In the genomic region with DNA sequence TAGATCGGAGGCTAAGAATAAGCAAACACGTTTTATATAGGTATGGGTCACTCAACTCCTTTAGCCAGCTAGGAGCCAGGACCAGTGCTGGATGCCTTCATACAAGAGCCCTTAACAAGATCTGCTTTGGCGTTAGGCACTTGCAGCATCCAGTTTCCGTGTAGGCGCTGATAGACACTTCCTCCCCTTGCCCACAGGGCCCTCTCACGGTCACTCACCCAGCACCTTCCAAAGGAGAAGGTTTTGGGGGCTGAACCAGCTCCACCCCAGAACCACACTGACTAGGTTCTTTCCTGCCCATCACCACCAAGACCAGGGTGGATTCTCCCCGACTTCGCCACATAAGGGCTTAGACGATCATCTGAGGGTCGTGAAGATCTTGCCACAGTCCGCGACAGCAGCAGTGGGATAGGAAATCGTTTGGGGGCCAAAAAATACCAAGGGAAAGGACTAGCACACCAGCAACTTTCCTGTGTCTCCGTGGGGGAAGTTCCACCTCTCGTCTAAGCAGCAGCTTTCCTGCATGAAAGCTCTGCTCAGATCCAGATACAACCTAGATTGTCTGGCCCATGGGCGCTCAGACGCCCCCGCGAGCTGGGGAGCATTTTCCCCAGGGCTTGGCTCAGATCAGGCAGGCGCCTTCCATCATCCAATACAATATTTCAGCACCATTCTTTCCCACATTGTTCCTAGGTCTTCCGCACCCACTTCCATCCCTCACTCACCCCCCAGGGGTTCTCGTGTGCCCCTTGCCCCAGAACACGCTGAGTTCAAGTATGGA, we compare ENCODE assay signal across 7 mouse cellular contexts. TPM values are rescaled to one million over a fixed set of nuclear protein-coding genes. Genes with fewer than 3 reads are reported as not detected.
DNase-seq lines count a peak whose midpoint lies in the region; ATAC-seq and TF ChIP-seq lines count a peak whose summit lies in the region.

No protein-coding gene starts in this region.

- TF ChIP-seq CTCF in spleen, adult 2 months (IDR thresholded peaks at IDR 0.05; ENCODE audit: extremely low read depth, insufficient read depth, insufficient read length, insufficient replicate concordance), result no peak
- no peak for TF ChIP-seq CTCF in olfactory bulb, adult 2 months (IDR thresholded peaks at IDR 0.05; ENCODE audit: insufficient read depth, low read depth, low read length)

- peak overlapping the region; percentile 59 for H3K4me3 ChIP-seq in spleen, adult 2 months (ENCODE audit: extremely low read depth, insufficient read depth, insufficient read length)
- peak overlapping the region; percentile 33 for H3K4me3 ChIP-seq in forebrain, embryonic 11.5 days (ENCODE audit: low read depth, low read length)
- peak overlapping the region; percentile 47 for H3K4me3 ChIP-seq in limb, embryonic 13.5 days
- H3K4me3 ChIP-seq in olfactory bulb, adult 2 months (ENCODE audit: insufficient read depth, low read depth, low read length), result peak overlapping the region; percentile 61

- no peak for DNase-seq in spleen, adult 2 months (ENCODE audit: low read depth in 1 of 2, low spot score in 2 of 2)
- DNase-seq in spleen, adult 18-20 months, result no peak
- DNase-seq in forebrain, embryonic 11.5 days (ENCODE audit: low spot score), result no peak
- DNase-seq in cerebellum, adult 9-11 months, result no peak
- DNase-seq in thymus, postnatal 4 days, result no peak

- H3K9ac ChIP-seq in forebrain, embryonic 11.5 days (ENCODE audit: low read length), result peak overlapping the region; percentile 49
- peak overlapping the region; percentile 36 for H3K9ac ChIP-seq in limb, embryonic 13.5 days

- no peaks in the 10 kb centered on the region for H3K9me3 ChIP-seq in forebrain, embryonic 11.5 days (ENCODE audit: control insufficient read depth, low read length)
- H3K9me3 ChIP-seq in limb, embryonic 13.5 days, result no peaks in the 10 kb centered on the region

- H3K27me3 ChIP-seq in spleen, adult 2 months (ENCODE audit: control insufficient read depth, insufficient read depth, low read length), result peaks cover 6% of the 10 kb centered on the region; the same call in 1 of the 2 replicates
- peaks cover 34% of the 10 kb centered on the region for H3K27me3 ChIP-seq in forebrain, embryonic 11.5 days (ENCODE audit: control insufficient read depth, insufficient read depth, low read length)
- H3K27me3 ChIP-seq in limb, embryonic 13.5 days, result peaks cover 85% of the 10 kb centered on the region

- no peak for TF ChIP-seq POLR2A in spleen, adult 2 months (IDR thresholded peaks at IDR 0.05; ENCODE audit: low read depth, low read length)
- TF ChIP-seq POLR2A in olfactory bulb, adult 2 months (IDR thresholded peaks at IDR 0.05; ENCODE audit: insufficient read depth, low read depth, low read length), result no peak

- peak overlapping the region; percentile 97 for H3K4me2 ChIP-seq in forebrain, embryonic 11.5 days (ENCODE audit: low read depth, low read length, severe bottlenecking)
- H3K4me2 ChIP-seq in limb, embryonic 13.5 days (replicated peaks), result peak overlapping the region; percentile 82

- H3K4me1 ChIP-seq in spleen, adult 2 months (ENCODE audit: control insufficient read depth, insufficient read depth, insufficient read length), result peaks cover 20% of the 10 kb centered on the region
- H3K4me1 ChIP-seq in forebrain, embryonic 11.5 days (replicated peaks; ENCODE audit: control insufficient read depth, insufficient read depth, low read length), result peaks cover 13% of the 10 kb centered on the region
- peaks cover 23% of the 10 kb centered on the region for H3K4me1 ChIP-seq in limb, embryonic 13.5 days
- peaks cover 24% of the 10 kb centered on the region for H3K4me1 ChIP-seq in olfactory bulb, adult 2 months (ENCODE audit: control insufficient read depth, insufficient read depth, low read length)

- peak; percentile 10 for ATAC-seq in forebrain, embryonic 11.5 days (replicated peaks; ENCODE audit: low FRiP score)
- ATAC-seq in limb, embryonic 13.5 days (ENCODE audit: low FRiP score, low read depth), result no peak

- H3K36me3 ChIP-seq in spleen, adult 2 months (ENCODE audit: control insufficient read depth, insufficient read depth, low read length), result no peaks in the 10 kb centered on the region
- no peaks in the 10 kb centered on the region for H3K36me3 ChIP-seq in forebrain, embryonic 11.5 days (ENCODE audit: control insufficient read depth, insufficient read depth, low read length)
- no peaks in the 10 kb centered on the region for H3K36me3 ChIP-seq in limb, embryonic 13.5 days

- no peak overlapping the region for H3K27ac ChIP-seq in spleen, adult 2 months (ENCODE audit: insufficient read depth, low read length)
- no peak overlapping the region for H3K27ac ChIP-seq in forebrain, embryonic 11.5 days (ENCODE audit: low read depth, low read length)
- no peak overlapping the region for H3K27ac ChIP-seq in limb, embryonic 13.5 days
- peak overlapping the region; percentile 28 for H3K27ac ChIP-seq in olfactory bulb, adult 2 months (ENCODE audit: insufficient read depth, low read depth, low read length)

- 3% methylated on average over 23 of the region's 23 CpGs for WGBS in spleen, adult 2 months
- 2% methylated on average over 23 of the region's 23 CpGs for WGBS in forebrain, embryonic 11.5 days
- WGBS in limb, embryonic 13.5 days, result 3% methylated on average over 23 of the region's 23 CpGs
- 4% methylated on average over 23 of the region's 23 CpGs for WGBS in olfactory bulb, adult 2 months

RNA-seq across cellular contexts. Expression of gene Nrgn, which starts 0.8 kb away (rescaled TPM):
- polyA plus RNA-seq in spleen, adult 2 months (2012; rRNA removed), result 35.3 and 45.1 TPM in 2 replicates
- 2.7 and 3.4 TPM in 2 replicates for polyA plus RNA-seq in forebrain, embryonic 11.5 days (2014; fragmentation: Nextera tagmentation; extraction: Ambion mirVana)
- 7.9 and 8.6 TPM in 2 replicates for polyA plus RNA-seq in limb, embryonic 13.5 days (2015; fragmentation: Nextera tagmentation; extraction: Ambion mirVana)
- 523 TPM in 1 of 2 replicates, not detected in the other for polyA plus RNA-seq in olfactory bulb, adult 2 months (2012; ENCODE audit: insufficient read depth, insufficient read length, low replicate concordance, missing spikeins)

RNA-seq across cellular contexts. Expression of gene Siae, which starts 3.6 kb away (rescaled TPM):
- polyA plus RNA-seq in spleen, adult 2 months (2012; rRNA removed), result 3.5 and 3.8 TPM in 2 replicates
- polyA plus RNA-seq in forebrain, embryonic 11.5 days (2014; fragmentation: Nextera tagmentation; extraction: Ambion mirVana), result 8.0 and 8.5 TPM in 2 replicates
- polyA plus RNA-seq in limb, embryonic 13.5 days (2015; fragmentation: Nextera tagmentation; extraction: Ambion mirVana), result 6.7 and 7.8 TPM in 2 replicates
- polyA plus RNA-seq in olfactory bulb, adult 2 months (2012; ENCODE audit: insufficient read depth, insufficient read length, low replicate concordance, missing spikeins), result not detected in 2 replicates

RNA-seq across cellular contexts. Expression of gene Vsig2, which starts 12.9 kb away (rescaled TPM):
- polyA plus RNA-seq in spleen, adult 2 months (2012; rRNA removed), result 2.1 and 3.7 TPM in 2 replicates
- 0.36 and 0.75 TPM in 2 replicates for polyA plus RNA-seq in forebrain, embryonic 11.5 days (2014; fragmentation: Nextera tagmentation; extraction: Ambion mirVana)
- polyA plus RNA-seq in limb, embryonic 13.5 days (2015; fragmentation: Nextera tagmentation; extraction: Ambion mirVana), result 0.57 and 1.1 TPM in 2 replicates
- not detected in 2 replicates for polyA plus RNA-seq in olfactory bulb, adult 2 months (2012; ENCODE audit: insufficient read depth, insufficient read length, low replicate concordance, missing spikeins)

RNA-seq across cellular contexts. Expression of gene Esam, which starts 24.1 kb away (rescaled TPM):
- polyA plus RNA-seq in spleen, adult 2 months (2012; rRNA removed), result 19.2 and 19.6 TPM in 2 replicates
- polyA plus RNA-seq in forebrain, embryonic 11.5 days (2014; fragmentation: Nextera tagmentation; extraction: Ambion mirVana), result 29.8 and 30.7 TPM in 2 replicates
- polyA plus RNA-seq in limb, embryonic 13.5 days (2015; fragmentation: Nextera tagmentation; extraction: Ambion mirVana), result 39.3 and 39.5 TPM in 2 replicates
- not detected in 2 replicates for polyA plus RNA-seq in olfactory bulb, adult 2 months (2012; ENCODE audit: insufficient read depth, insufficient read length, low replicate concordance, missing spikeins)
